Mouse (Mus musculus) brain, embryonic 14.5 days (tissue): ENCODE data around the gene Utp20. TPM values are rescaled to one million over a fixed set of nuclear protein-coding genes. Genes with fewer than 3 reads are reported as not detected.
"Not testable (repeated sequence)": the region's sequence is repeated elsewhere in the genome, so short reads cannot be mapped to it uniquely, and the experiment has no call there.

Experiments used
- DNase-seq: peaks from one replicate; pipeline ENCODE4 v3.0.0-alpha.2; 2011; ENCODE audit warnings: low read depth
- CTCF ChIP-seq: fragments of 200-500 bp; IDR thresholded peaks from 2 replicates; pipeline ENCODE4 v1.5.1; 2012; ENCODE audit warnings: inconsistent platforms, mild to moderate bottlenecking, moderate library complexity, borderline replicate concordance; ENCODE audit not compliant: insufficient read depth, insufficient read length; ENCODE audit errors: extremely low read depth
- POLR2A ChIP-seq: fragments of 200-500 bp; IDR thresholded peaks from 2 replicates; pipeline ENCODE4 v1.6.1; 2012; ENCODE audit warnings: mild to moderate bottlenecking, inconsistent platforms, borderline replicate concordance; ENCODE audit not compliant: poor library complexity, insufficient read depth, insufficient read length, severe bottlenecking; ENCODE audit errors: extremely low read depth
- polyA plus RNA-seq: library from polyadenylated mRNA; depleted of rRNA; stranded (reverse); fragments of >200 nt; gene quantifications from 2 replicates; pipeline ENCODE4 v1.2.3, GENCODE M21; 2012; rRNA removed

Gene Utp20
- polyA plus RNA-seq, result 10.0 and 12.9 TPM in 2 replicates

DNA sequence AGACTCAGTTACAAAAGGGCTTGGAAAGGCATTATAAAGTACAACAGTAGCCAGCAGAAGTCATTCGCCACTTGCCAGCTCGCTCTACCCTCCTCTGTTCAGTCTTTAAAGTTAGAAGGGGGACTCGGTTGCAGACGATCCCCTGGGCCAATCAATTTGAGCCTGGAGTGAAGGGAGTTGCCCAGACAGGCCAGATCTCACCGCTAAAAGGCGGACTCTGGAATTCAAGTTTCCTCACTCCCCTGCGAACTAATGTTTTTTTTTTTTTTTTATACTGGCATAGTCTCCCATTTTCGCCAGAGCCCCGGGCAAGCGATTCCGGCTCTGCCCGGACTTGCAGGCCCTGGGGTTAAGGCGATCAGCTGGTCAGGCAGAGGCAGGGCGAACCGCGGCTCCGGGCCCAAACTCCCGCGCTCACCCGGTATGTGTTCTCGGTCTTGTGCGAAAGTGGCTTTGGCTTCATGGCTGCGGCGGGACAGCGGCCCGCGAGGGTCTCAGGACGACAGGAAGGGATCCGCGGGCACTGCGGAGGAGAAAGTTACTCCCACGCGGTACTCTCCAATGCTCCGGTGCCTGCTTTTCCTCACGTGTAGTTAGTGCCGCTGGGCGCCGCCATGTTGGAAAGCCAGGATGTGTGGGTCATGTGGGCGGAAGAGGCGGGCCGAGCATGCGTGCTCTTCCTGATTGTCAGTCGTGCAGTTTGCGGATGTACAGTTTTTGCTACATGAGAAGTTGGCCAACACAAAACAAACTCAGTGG, at the start of gene Utp20:
Gene Utp20, minus strand, starts transcription at position 617 of the 759 bp plus-strand sequence.
- peak; percentile 97 for DNase-seq

GRCm38 (mm10) chr10:88874870-88875269, 48.3 kb upstream of the Utp20 start:
- TF ChIP-seq CTCF, result no peak
- TF ChIP-seq POLR2A, result no peak
- DNase-seq, result no peak

More for the DNA sequence above, at the start of gene Utp20:
- TF ChIP-seq POLR2A, result peak; percentile 25; the same call in 1 of the 2 replicates
- no peak for TF ChIP-seq CTCF

DNA sequence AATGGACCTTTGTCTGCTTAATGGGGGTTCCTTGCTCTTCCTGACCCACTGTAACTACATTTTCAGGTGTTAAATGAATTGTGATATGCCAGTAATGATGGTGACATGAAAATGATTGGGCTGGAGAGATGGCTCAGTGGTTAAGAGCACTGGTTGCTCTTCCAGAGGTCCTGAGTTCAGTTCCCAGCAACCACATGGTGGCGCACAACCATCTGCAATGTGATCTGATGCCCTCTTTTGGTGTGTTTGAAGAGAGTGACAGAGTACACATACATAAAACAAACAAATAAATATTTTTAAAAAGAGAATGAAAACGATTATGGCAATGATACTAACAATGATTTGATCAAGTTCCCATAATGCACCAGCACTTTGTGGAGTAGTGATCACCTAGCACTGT, 39.4 kb upstream of the Utp20 start:
- TF ChIP-seq POLR2A (no peak), CTCF (no peak)
- no peak for DNase-seq

DNA sequence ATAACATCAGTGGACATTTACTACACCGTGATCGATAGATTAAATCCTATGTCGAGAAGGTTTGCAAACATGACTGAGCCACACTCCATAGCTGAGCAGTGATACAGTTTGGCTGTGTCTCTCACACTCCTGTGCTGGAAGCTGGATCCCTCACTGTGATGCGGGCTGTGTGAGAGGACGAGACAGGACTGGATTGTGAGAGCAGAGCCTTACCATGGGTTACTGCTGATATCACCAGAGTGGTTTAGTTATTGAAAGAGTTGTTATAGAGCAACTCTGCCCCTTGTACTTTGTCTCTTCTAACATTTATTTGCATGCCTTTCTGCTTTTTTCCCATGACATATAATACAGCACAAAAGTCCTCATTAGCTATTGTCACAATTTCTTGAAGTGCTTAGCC, 35.7 kb upstream of the Utp20 start:
- no peak for TF ChIP-seq POLR2A
- no peak for TF ChIP-seq CTCF
- DNase-seq, result no peak

DNA sequence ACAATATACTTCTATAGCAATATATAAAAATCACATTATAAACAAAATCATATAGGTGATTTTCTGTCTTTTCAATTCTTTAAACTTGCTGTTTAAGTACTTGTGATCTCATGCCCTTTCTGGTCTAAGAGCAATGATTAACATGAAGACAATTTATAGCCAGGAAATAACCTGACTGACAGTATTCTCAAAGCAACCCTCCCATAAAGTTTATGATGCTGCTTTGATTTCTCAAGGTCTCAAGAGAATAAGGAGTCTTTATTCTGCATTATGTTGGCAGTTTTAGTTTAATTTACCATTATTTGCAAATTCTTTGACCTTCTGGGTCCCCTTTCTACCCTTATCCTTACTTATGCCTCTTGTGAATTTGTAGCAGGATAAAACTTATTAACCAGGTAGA, 34.8 kb upstream of the Utp20 start:
- TF ChIP-seq POLR2A, result no peak
- no peak for TF ChIP-seq CTCF
- no peak for DNase-seq

GRCm38 (mm10) chr10:88860911-88861310, 34.3 kb upstream of the Utp20 start:
- TF ChIP-seq POLR2A, result no peak
- no peak for TF ChIP-seq CTCF
- DNase-seq, result no peak

DNA sequence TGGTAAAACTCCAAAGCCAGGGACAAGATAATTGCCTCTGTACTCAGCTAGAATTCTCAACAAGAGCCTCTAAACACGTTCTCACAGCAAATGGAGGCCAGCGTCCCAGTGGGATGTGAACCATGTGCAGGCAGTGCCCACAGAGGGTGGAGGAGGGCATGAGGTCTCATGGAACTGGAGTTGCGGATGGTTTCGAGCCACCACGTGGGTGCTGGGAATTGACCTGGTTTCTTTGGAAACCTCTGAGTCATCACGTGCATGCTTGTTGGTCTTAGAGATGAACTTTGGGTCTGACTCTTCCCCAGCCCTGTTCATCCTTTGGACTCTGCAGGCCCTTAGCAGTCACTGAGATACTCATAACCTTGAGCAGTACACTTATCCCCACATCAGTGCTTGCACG, 26.7 kb upstream of the Utp20 start:
- TF ChIP-seq POLR2A (no peak), CTCF (no peak)
- no peak for DNase-seq

DNA sequence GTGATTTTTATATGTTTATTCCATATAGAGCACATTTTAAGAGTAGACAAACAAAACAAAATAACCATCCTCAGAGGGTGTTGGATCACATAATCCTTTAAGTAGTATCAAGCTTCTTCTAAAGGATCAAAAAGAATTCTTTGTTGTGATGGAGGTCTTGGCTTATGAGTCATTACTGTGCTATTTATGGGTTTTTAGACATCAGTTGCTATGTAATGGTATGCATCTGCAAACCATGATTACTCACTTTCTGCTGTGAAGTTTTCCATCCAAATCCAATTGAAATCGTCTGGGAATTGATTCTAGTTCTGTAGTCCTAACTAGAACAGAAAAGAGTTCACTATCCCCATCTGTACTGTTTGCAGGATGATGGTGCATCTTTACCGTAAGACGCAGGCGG, 23.4 kb upstream of the Utp20 start:
- TF ChIP-seq POLR2A (no peak), CTCF (no peak)
- DNase-seq, result no peak

GRCm38 (mm10) chr10:88848876-88849476, 22.4 kb upstream of the Utp20 start:
- no peak for DNase-seq

GRCm38 (mm10) chr10:88834227-88834626, 7.6 kb upstream of the Utp20 start:
- TF ChIP-seq CTCF (no peak), POLR2A (no peak)
- DNase-seq, result no peak

More at GRCm38 (mm10) chr10:88848876-88849476, 22.4 kb upstream of the Utp20 start:
- no peak for TF ChIP-seq CTCF
- no peak for TF ChIP-seq POLR2A

DNA sequence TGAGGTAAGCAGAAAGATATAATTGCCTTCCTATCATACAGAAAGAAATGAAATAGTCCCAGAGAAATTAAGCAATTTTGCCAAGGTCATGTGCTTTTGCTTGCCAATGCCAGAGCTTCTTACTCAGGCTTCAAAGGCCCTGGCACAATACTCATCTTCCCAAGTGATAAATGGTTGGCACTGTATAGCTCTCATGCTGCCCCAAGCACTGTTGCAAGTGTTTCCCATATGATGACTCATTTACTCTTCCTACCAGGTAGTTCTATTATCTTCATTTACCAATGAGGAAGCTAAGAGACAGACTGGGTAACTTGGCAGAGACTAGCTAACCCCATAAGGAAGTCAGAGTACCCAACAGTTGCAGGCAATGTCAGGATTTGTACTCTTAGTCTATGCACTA, 1.8 kb upstream of the Utp20 start:
- TF ChIP-seq CTCF (no peak), POLR2A (no peak)
- DNase-seq, result no peak

GRCm38 (mm10) chr10:88827596-88827995, 992 bp upstream of the Utp20 start:
- DNase-seq, result peak; percentile 1
- TF ChIP-seq POLR2A, result no peak

GRCm38 (mm10) chr10:88826947-88827306, 323 bp upstream of the Utp20 start:
- DNase-seq, result not testable (repeated sequence)
